Mouse (Mus musculus): ENCODE data around the gene Nrtn. TPM values are rescaled to one million over a fixed set of nuclear protein-coding genes. Genes with fewer than 3 reads are reported as not detected.

The Nrtn gene
- not detected for polyA plus RNA-seq (2017; shearing (Covaris generic))

DNA sequence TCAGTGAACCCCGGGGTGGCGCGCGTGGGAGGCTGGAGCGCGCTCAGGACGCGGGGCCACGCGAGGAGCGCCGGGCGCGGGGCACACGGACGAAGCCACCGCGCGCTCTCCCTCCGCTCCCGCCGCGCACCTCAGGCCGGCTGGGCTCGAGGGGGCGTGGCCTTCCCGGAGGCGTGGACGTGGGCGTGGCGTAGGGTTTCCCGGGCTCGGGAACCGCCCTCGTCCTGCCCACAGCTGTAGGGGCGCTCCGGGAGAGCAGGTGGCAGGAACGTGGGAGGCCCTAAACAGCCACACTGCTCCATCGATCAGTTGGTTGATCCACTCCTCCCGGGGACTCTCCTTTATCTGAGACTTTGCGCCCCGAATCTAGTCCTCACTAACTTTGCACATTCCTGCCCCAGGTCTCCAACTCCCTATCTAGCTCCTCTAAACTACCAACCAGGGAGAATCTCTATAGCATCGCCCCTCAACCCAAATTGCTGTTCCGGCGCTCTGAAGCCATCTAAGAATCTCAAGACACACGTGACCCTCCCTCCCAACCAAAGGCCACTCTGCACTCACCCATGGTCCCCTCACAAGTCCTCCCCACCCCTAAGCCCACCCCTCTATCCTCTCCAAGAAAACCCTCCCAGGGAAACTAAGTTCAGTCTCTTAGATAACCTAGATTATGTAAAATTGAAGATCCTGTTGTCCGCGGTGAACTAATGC is at the start of gene Nrtn:
Nrtn (minus strand) TSS at position 115 of the 708 bp plus-strand sequence.

DNA sequence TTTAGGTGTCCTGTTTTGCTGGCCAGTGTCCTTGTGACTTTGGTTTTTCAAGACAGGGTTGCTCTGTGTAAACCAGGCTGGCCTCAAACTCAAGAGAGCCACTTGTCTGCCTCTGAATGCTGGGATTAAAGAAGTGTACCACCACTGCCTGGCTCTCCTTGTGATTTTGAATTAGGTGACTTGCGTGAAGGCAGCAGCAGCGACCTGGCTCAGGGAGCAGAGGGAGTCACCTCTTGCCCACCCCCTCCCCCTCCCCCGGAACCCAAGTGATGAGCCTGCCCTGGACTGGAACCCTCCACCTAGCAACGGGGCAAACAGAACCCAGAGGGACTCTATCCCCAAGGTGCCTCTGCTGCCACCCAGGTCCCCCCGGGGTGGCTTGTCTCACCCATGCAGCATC is 12.6 kb upstream of the Nrtn start, which contains the start of gene Prr22:
Prr22 (plus strand) TSS at position 301 of the 400 bp plus-strand sequence.

DNA sequence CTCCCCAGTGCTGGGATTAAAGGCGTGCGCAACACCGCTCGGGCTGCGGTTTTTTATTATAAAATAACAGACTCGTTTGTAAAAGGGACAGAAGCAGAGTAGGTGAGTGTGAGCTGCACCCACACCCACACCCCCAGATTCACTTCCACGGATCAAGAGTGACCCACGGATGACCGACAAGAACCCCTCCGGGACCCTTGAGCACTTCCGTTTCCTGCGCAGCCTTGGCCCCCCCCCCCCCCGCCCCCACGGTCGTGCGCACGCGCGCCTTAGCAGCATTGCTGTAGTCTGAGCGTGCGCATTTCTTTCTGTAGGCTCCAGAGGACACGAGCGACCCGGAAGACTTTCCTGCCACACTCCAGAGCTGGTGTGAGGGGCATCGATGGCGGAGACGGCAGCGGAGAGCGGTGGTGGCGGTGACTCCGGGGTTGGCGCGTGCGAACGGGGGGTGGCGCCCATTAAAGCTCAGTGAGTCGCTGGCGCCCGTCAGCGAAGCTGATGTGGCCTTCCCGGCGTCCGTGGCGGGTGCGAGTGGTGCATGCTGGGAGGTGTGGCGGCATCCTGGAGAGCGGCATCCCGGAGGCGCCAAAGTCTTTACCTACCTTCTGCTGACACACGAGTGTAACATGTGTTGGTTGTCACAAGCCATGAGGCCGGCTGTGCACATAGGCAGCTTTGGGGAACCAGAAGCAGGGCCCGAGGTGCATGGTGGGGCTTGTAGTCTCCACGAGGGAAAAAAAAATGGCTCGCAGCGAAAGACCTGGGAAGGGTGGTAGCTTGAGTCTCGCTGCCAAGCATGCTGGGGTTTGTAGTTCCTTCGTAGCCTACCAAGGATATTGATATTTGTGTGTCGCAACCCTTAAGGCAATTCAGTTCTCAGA is 7.4 kb upstream of the Nrtn start, which contains the start of gene Dus3l:
Dus3l (plus strand) TSS at position 284 of the 881 bp plus-strand sequence.

DNA sequence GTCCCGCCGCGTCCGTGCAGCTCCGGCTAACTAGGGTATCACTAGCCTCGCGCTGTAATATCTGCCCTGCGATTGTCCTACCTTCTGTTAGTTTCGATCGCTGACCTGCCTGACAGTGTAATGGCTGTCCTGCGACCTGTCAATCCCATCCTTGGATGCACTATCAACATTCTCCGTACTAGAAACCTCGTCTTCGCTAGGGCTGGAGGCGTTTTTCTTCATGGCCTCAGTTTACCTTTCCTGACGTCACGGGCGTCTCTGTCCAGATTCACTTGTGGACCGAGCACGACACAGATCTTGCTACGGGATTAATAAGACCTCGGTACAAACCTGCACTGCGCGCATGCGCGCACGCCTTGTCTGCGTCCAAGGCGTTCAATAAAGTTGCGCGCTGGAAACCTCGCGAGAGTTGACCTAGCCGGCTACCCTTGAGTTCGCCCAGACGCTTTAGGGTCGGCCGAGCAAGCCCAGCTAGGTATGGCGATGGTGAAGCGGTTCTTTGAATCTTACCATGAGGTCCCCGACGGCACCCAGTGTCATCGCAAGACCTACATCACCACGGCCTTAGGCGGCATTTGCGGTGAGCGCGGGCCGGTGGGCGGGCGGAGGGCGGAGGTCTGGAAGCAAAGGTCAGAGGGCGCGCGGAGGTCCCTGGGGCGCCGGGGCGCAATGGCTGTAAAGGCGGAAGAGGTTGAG is 39.8 kb downstream of the Nrtn start, which contains the start of the genes Ndufa11 and Vmac:
Ndufa11 (plus strand) TSS at position 405 of the 696 bp plus-strand sequence.
Vmac (minus strand) TSS at position 660 of the 696 bp plus-strand sequence.

Other genes with a start within 250 kb of the Nrtn start
- gene Znrf4, start 245.1 kb downstream of the Nrtn start, polyA plus RNA-seq (2017; shearing (Covaris generic)): not detected
- gene Gm20219, start 203.1 kb downstream of the Nrtn start, polyA plus RNA-seq (2017; shearing (Covaris generic)): 1.2 TPM
- 138 TPM for gene Safb2, start 172.9 kb downstream of the Nrtn start, polyA plus RNA-seq (2017; shearing (Covaris generic))
- gene Safb, start 172.7 kb downstream of the Nrtn start, polyA plus RNA-seq (2017; shearing (Covaris generic)): 103 TPM
- 264 TPM for gene 2410015M20Rik, start 147.8 kb downstream of the Nrtn start, polyA plus RNA-seq (2017; shearing (Covaris generic))
- gene Rpl36, start 144.1 kb downstream of the Nrtn start, polyA plus RNA-seq (2017; shearing (Covaris generic)): 2,587 TPM
- gene Lonp1, start 130.6 kb downstream of the Nrtn start, polyA plus RNA-seq (2017; shearing (Covaris generic)): 8.6 TPM
- 2.0 TPM for gene Catsperd, start 129.4 kb downstream of the Nrtn start, polyA plus RNA-seq (2017; shearing (Covaris generic))
- 109 TPM for gene Ranbp3, start 84.2 kb downstream of the Nrtn start, polyA plus RNA-seq (2017; shearing (Covaris generic))
- 307 TPM for gene Ndufa11, start 39.8 kb downstream of the Nrtn start, polyA plus RNA-seq (2017; shearing (Covaris generic))
- gene Vmac, start 39.5 kb downstream of the Nrtn start, polyA plus RNA-seq (2017; shearing (Covaris generic)): 6.8 TPM
- 64.4 TPM for gene Dus3l, start 7.2 kb upstream of the Nrtn start, polyA plus RNA-seq (2017; shearing (Covaris generic))
- 1.6 TPM for gene Prr22, start 12.7 kb upstream of the Nrtn start, polyA plus RNA-seq (2017; shearing (Covaris generic))
- 1.0 TPM for gene Rfx2, start 73.5 kb upstream of the Nrtn start, polyA plus RNA-seq (2017; shearing (Covaris generic))
- gene Acsbg2, start 116.9 kb upstream of the Nrtn start, polyA plus RNA-seq (2017; shearing (Covaris generic)): 0.10 TPM
- 0.43 TPM for gene 1700061G19Rik, start 117.9 kb upstream of the Nrtn start, polyA plus RNA-seq (2017; shearing (Covaris generic))
- gene Mllt1, start 177.9 kb upstream of the Nrtn start, polyA plus RNA-seq (2017; shearing (Covaris generic)): 2.8 TPM
- not detected for gene Acer1, start 224.6 kb upstream of the Nrtn start, polyA plus RNA-seq (2017; shearing (Covaris generic))
- 93.4 TPM for gene Clpp, start 232.8 kb upstream of the Nrtn start, polyA plus RNA-seq (2017; shearing (Covaris generic))
- gene Alkbh7, start 239.8 kb upstream of the Nrtn start, polyA plus RNA-seq (2017; shearing (Covaris generic)): 46.9 TPM
- not detected for gene Pspn, start 242.5 kb upstream of the Nrtn start, polyA plus RNA-seq (2017; shearing (Covaris generic))

Data from CD4-positive, CD25-positive, alpha-beta regulatory T cell, adult 9 weeks (primary cell).